Mouse (Mus musculus) forebrain, embryonic 10.5 days (tissue): ENCODE results near the gene Rpap3. TPM values are rescaled to one million over a fixed set of nuclear protein-coding genes. Genes with fewer than 3 reads are reported as not detected.

ENCODE experiments used
- DNase-seq: peaks from one replicate; pipeline ENCODE4 v3.0.0-alpha.2; 2017; ENCODE audit warnings: low spot score; ENCODE audit errors: extremely low spot score
- H3K27ac ChIP-seq: fragments of 300-500 bp; sonication (generic); 2 replicates; pipeline ENCODE4 v1.5.1; 2016; ENCODE audit warnings: mild to moderate bottlenecking
- H3K27me3 ChIP-seq: fragments of 300-500 bp; sonication (generic); 2 replicates; pipeline ENCODE4 v1.6.1; 2016; ENCODE audit warnings: mild to moderate bottlenecking; ENCODE audit not compliant: poor library complexity, severe bottlenecking
- H3K36me3 ChIP-seq: fragments of 300-500 bp; sonication (generic); replicated peaks from 2 replicates; pipeline ENCODE4 v1.6.1; 2016; ENCODE audit warnings: mild to moderate bottlenecking, moderate library complexity
- H3K4me1 ChIP-seq: fragments of 300-500 bp; sonication (generic); 2 replicates; pipeline ENCODE4 v1.6.1; 2016
- H3K4me3 ChIP-seq: fragments of 300-500 bp; sonication (generic); 2 replicates; pipeline ENCODE4 v1.5.1; 2016; ENCODE audit warnings: mild to moderate bottlenecking, moderate library complexity
- H3K9me3 ChIP-seq: fragments of 300-500 bp; sonication (generic); 2 replicates; pipeline ENCODE4 v1.6.1; 2016; ENCODE audit warnings: mild to moderate bottlenecking, moderate library complexity
- WGBS: fragments of 180-500 bp; shearing (Covaris S2); methylation state at CpG from one replicate; pipeline ENCODE4 v1.1.7; 2016; 5-methylcytosine and 5-hydroxymethylcytosine counted together
- polyA plus RNA-seq: library from polyadenylated mRNA; unstranded; fragments of >200 nt; fragmentation: Nextera tagmentation; extraction: Ambion mirVana; gene quantifications from 2 replicates; pipeline ENCODE4 v1.2.1, GENCODE M21; 2016

The Rpap3 gene
- polyA plus RNA-seq, 1 experiment from 2014 or later: 41.9 TPM

DNA sequence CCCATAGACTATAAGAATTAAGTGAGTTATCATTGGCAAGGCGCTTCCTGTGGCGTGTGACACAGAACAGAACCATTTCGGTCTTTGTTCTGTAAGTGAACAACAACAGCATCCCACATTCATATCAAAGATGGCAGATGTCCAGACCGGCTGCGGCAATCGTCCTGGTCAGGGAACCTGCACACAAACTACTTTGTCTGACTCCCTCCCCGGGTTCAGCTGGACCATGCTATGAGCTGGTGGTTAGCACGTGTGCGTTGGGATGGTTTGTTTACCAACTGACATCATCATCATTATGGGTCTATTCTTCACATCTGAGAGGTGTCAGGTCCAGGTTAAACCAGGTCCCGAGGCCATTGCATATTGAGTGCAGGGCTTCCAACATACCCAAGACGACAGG is 22.8 kb upstream of the Rpap3 start:
- no peaks in the 10 kb centered on the region for H3K27me3 ChIP-seq
- H3K4me3 ChIP-seq: no peak overlapping the region
- 92% methylated on average over 11 of the region's 11 CpGs for WGBS
- H3K9me3 ChIP-seq: peaks cover under 1% of the 10 kb centered on the region; the same call in 1 of the 2 replicates
- DNase-seq: no peak
- H3K36me3 ChIP-seq: no peaks in the 10 kb centered on the region
- peaks cover 4% of the 10 kb centered on the region; the same call in 1 of the 2 replicates for H3K4me1 ChIP-seq
- no peak overlapping the region for H3K27ac ChIP-seq

DNA sequence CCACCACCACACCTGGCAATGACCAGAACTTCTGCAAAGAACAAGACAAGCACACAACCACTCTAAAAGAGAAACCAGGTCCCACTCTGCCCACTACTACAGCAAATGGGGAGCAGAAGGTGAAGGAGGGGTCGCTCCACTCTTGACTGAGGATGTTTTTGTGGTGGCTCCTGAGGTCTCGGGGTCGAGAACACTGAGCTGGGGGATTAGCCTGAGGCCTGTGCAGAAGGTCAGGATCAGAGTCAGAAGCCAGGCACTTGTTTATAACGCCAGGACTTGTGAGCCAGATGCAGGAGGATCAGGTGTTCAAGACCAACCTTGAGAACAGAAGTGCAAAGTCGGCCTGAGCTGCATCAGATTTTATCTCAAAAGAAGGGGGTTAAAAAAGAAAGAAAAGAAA is 21.9 kb upstream of the Rpap3 start:
- Histone ChIP-seq H3K4me1 (peaks cover 4% of the 10 kb centered on the region; the same call in 1 of the 2 replicates), H3K27me3 (no peaks in the 10 kb centered on the region), H3K36me3 (no peaks in the 10 kb centered on the region), H3K4me3 (no peak overlapping the region), H3K27ac (no peak overlapping the region), H3K9me3 (no peaks in the 10 kb centered on the region; the same call in 1 of the 2 replicates)
- DNase-seq: no peak
- 72% methylated on average over 5 of the region's 5 CpGs for WGBS

DNA sequence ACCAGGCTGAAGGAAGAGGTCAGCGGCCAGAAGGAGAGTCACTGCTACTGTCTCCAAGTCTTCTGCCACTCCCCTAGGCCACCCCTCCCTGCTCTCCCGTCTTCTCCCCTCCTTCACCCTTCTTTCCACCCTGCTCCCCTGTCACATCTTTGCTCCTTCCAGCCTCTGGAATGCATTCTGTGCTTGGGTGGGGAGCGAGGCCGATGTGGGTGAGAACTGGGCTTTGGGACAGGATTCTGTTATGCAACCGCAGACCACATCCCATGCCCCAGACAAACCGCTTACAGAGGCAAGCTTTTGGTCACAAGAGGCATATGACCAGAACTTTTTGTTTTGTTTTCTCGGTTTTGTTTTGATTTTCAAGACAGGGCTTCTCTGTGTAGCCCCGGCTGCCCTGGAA is 21.4 kb upstream of the Rpap3 start:
- Histone ChIP-seq H3K36me3 (no peaks in the 10 kb centered on the region), H3K27ac (no peak overlapping the region), H3K9me3 (no peaks in the 10 kb centered on the region), H3K4me3 (no peak overlapping the region), H3K27me3 (no peaks in the 10 kb centered on the region), H3K4me1 (peaks cover 8% of the 10 kb centered on the region; the same call in 1 of the 2 replicates)
- 83% methylated on average over 8 of the region's 8 CpGs for WGBS
- no peak for DNase-seq

DNA sequence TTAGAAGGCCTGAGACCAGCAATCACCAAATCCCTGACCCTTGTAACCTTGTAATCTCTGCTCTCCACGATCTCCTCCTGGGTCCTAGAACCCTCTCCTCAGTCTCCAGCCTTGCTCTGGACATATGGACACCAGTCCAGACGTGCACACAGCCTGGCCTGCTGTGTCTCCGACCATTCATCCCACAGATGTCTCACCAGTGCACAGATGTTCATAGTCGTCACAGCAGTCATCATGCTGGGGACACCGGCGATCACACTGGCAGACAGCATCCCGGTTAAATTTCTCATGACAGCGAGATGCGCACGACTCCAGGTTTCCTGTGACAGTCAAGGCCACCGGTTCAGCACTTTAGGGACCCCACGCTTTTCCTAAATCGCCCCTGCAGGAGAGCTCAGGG is 20.7 kb upstream of the Rpap3 start:
- H3K9me3 ChIP-seq: no peaks in the 10 kb centered on the region
- no peak overlapping the region for H3K27ac ChIP-seq
- H3K4me3 ChIP-seq: no peak overlapping the region
- 88% methylated on average over 13 of the region's 13 CpGs for WGBS
- no peak for DNase-seq
- peaks cover 8% of the 10 kb centered on the region; the same call in 1 of the 2 replicates for H3K4me1 ChIP-seq
- no peaks in the 10 kb centered on the region for H3K36me3 ChIP-seq
- H3K27me3 ChIP-seq: no peaks in the 10 kb centered on the region

DNA sequence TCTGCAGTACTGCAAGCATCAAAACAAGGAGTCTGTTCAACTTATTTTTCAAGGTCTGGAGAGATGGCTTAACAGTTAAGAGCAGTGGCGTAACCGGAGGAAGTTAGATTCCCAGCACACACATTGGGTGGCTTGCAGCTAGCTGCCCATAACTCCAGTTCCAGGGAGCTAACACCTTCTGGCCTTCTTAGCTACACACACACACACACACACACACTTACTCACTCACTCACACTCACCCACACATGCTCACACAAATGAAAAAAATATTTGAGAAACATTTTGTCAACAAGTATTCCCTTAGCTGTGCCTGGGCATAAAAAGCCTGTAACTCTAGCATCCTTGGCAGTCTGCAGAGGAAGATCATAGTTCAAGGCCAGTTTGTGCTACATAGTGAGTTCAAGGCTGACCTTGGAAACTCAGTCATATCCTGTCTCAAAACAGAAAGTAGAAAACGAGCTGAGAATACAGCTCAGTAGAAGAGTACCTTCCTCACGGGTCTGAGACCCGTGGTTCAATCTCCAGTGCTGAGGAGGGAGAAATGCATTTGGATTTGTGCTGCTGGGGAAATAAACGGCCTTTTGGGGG is 19.7 kb upstream of the Rpap3 start:
- no peaks in the 10 kb centered on the region for H3K9me3 ChIP-seq
- H3K27me3 ChIP-seq: no peaks in the 10 kb centered on the region
- peaks cover 11% of the 10 kb centered on the region; the same call in 1 of the 2 replicates for H3K4me1 ChIP-seq
- WGBS: 85% methylated on average over 6 of the region's 6 CpGs
- H3K36me3 ChIP-seq: no peaks in the 10 kb centered on the region
- H3K27ac ChIP-seq: no peak overlapping the region
- DNase-seq: no peak
- no peak overlapping the region for H3K4me3 ChIP-seq

DNA sequence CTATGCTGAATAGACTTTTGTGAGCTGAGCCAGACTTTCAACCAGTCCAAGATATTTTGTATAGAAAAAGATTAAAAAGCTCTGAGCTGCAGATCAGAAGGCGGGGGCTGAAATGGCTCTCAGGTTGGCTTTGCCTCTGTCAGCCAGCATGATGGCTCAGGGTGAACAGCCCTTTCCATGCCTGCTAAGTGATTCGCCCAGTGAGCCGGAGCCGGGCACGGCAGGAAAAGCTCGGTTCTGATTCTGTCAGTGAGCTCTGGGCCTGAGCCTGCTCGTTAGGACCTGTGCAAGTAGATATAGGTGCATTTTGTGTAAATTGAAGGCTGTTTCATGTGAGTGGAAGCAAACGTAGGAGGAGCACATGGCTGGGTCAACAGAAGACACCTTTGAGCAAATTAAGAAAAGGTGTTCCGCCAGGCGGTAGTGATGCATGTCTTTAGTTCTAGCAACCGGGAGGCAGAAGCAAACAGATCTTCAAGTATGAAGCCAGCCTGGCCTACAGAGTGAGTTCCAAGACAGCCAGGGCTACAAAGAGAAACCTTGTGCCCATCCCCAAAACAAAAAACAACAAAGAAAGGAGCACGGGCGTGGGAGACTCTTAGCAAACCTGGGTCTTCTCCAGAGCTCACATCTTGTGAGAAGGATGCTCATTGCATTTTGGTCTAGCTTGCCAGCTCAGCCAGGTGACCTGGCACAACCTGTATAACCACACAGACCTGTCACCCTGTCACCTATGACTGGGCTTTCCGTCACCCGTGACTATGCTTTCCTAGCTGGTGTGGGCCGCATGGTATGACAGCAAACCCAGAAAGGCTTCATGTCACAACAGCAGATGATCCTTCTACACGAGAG is 18.9 kb upstream of the Rpap3 start:
- Histone ChIP-seq H3K27ac (no peak overlapping the region), H3K27me3 (no peaks in the 10 kb centered on the region), H3K9me3 (no peaks in the 10 kb centered on the region), H3K4me1 (peaks cover 11% of the 10 kb centered on the region; the same call in 1 of the 2 replicates), H3K4me3 (no peak overlapping the region), H3K36me3 (no peaks in the 10 kb centered on the region)
- 90% methylated on average over 17 of the region's 17 CpGs for WGBS
- no peak for DNase-seq

DNA sequence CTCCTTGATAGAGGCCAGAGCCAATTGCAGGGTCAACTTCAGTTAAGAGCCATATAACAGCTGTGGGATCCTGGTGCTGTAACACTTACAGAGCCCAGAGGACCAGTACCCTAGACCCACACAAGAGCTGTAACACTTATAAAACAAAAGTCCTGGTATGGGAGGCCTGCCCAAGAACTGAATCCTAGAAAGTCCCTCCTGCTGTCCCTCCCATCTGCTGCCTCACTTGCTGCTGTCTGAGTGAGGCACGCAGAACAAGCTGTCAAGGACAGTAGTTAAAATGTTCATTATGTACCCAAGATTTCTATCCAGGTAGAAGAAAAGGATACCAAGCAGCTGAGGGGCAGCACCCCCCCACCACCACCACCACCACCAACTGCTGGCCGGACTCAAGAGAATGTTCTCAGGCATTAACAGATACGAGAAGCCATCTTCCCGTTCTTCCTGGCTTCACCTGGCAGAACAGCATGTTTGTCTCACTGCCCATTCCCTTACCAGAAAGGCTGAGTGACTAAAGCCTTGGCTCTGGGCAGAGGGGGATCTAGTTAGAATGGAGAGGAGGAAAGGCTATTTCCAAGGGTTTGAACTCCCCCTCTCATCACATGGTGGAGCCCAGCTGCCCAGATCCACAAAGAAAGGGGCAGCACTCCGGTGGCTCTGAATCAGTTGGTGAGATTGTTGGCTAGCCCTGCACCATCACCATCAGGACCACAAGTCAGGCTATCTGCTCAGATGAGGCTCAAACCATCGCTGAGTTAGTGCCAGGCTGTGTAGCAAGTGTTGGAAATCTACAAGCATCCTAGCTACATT is 18.1 kb upstream of the Rpap3 start:
- H3K4me3 ChIP-seq: no peak overlapping the region
- DNase-seq: no peak
- no peaks in the 10 kb centered on the region for H3K36me3 ChIP-seq
- no peak overlapping the region for H3K27ac ChIP-seq
- no peaks in the 10 kb centered on the region for H3K27me3 ChIP-seq
- no peaks in the 10 kb centered on the region for H3K9me3 ChIP-seq
- peaks cover 7% of the 10 kb centered on the region; the same call in 1 of the 2 replicates for H3K4me1 ChIP-seq
- 88% methylated on average over 6 of the region's 6 CpGs for WGBS

DNA sequence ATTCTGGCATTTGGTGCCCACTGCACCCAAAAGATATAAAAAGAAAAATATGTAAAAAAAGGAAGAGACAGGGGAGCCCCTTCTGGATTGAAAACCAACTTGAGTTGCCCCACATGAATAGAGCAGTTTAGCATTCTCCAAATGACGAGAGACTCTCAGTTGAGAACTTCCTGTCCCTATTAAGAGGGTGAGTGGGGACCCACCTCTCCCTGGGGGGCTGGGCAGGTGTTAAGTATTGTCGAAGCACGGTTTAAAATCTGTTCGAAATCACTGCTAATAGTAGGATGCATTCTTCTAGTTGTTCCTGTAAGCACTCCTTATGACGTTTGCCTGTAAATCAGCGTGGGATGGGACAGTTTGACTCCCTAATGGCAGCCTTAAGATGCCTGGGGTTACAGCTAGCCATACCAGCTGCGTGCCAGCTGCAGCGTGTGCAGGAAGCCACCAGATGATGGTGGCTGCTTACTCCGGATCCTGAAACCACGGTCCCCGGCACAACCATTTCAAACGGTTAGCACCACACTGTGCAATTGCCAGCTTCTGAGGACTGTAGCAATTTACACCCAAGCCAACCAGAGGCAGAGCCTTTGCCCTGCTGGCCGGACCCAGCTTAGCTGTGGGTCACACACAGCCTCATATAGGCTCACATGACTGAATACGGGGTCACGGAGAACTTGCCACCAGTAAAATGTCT is 15.5 kb upstream of the Rpap3 start:
- DNase-seq: no peak
- WGBS: 85% methylated on average over 15 of the region's 15 CpGs
- Histone ChIP-seq H3K27me3 (no peaks in the 10 kb centered on the region), H3K4me3 (no peak overlapping the region), H3K27ac (no peak overlapping the region), H3K36me3 (no peaks in the 10 kb centered on the region), H3K4me1 (peaks cover 11% of the 10 kb centered on the region; the same call in 1 of the 2 replicates), H3K9me3 (no peaks in the 10 kb centered on the region)

DNA sequence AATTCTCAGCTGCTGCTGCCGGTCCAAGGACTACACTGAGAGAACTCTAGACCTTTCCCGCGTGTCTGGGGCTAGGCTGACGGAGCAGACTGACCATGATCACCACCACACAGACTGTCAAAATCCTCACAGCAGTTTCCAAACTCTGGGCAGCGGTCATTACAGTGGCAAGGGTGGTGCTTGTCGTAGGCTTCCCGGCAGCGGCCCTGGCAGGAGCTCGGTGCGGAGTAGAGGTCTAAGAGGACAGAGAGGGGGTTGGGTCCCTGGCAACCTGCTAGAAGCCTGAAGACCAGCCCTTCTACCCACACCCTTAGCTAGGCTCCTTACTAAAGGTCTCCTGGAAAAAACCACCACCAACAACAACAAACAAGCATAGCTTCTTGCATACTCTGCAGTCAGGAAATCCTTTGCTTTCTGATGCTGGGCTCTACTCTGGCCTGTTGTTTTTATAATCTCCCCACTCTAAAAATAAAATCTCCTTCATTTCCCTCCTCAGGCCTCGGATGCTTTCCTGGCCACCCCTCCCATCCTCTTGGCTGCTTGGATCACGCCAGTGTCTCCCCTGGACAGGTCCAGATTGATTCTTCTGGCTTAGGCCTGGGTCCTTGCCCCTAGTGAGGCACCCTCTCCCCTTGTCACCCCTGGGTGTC is 14.5 kb upstream of the Rpap3 start:
- no peaks in the 10 kb centered on the region for H3K36me3 ChIP-seq
- H3K9me3 ChIP-seq: no peaks in the 10 kb centered on the region
- H3K4me1 ChIP-seq: peaks cover 11% of the 10 kb centered on the region; the same call in 1 of the 2 replicates
- DNase-seq: no peak
- H3K4me3 ChIP-seq: no peak overlapping the region
- 82% methylated on average over 12 of the region's 12 CpGs for WGBS
- no peak overlapping the region for H3K27ac ChIP-seq
- no peaks in the 10 kb centered on the region for H3K27me3 ChIP-seq

DNA sequence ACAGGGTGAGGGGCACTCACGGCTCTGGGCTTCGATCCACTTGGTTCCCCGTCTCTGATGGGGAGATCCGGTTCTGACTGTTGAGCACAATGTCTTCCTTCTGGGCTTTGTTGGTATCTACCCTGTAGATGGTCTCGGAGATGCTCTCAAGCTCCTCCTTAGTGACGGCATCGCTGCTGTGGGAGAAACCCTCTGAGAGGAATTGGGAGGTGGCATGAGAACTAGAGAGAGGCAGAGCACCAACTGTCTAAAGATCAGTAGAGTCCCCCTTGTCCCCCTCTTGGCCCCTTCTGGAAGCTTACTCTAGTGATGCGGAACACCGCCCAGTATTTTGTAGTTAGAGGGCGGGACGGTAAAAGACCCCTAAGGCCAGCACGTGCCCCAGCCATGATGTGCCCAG is 13.9 kb upstream of the Rpap3 start:
- H3K36me3 ChIP-seq: no peaks in the 10 kb centered on the region
- peaks cover 11% of the 10 kb centered on the region; the same call in 1 of the 2 replicates for H3K4me1 ChIP-seq
- no peak overlapping the region for H3K4me3 ChIP-seq
- H3K9me3 ChIP-seq: no peaks in the 10 kb centered on the region
- no peak overlapping the region for H3K27ac ChIP-seq
- no peak for DNase-seq
- WGBS: 89% methylated on average over 12 of the region's 12 CpGs
- no peaks in the 10 kb centered on the region for H3K27me3 ChIP-seq

DNA sequence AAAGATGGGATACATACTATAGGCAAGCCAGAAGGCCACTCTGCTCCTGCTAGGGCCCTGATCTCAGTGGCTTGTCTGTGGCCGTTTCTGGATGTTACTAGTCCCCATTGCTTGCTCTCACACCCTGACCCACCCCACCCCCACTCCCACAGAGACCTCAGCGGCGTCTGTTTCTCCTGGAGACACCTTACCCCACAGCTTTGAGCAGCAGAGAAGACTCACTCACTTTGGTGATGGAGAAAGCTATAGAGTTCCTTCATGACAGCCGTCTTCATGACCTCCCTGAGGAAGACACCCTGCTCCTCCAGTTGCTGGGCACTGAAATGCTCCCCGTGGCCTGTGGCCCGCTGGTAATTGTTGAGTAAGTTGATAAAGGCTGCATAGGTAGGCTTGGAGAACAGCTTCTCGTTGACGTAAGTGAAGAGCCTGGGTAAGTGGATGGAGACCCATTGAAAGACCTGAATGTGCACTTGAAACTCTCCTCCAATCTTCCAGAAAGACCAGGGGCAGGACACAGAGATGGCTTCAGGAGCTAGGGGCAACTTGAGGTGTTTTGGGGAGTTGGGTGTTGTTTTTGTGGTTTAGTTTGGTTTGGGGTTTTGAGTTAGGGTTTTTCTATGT is 13.0 kb upstream of the Rpap3 start:
- Histone ChIP-seq H3K27me3 (no peaks in the 10 kb centered on the region), H3K36me3 (no peaks in the 10 kb centered on the region), H3K4me1 (peaks cover 11% of the 10 kb centered on the region; the same call in 1 of the 2 replicates), H3K9me3 (no peaks in the 10 kb centered on the region), H3K4me3 (no peak overlapping the region), H3K27ac (no peak overlapping the region)
- 87% methylated on average over 8 of the region's 8 CpGs for WGBS
- no peak for DNase-seq
